Mouse (Mus musculus): Measurements from ENCODE around the gene Pex12. TPM values are rescaled to one million over a fixed set of nuclear protein-coding genes. Genes with fewer than 3 reads are reported as not detected.
"Not testable (repeated sequence)": the region's sequence is repeated elsewhere in the genome, so short reads cannot be mapped to it uniquely, and the experiment has no call there.

The Pex12 gene
- total RNA-seq (2018; cell fraction: chromatin; rRNA removed), result 10 to 100 TPM in 1 of 26 experiments, 1 to 10 TPM in 25; 1.2 to 20.4 (median 3.5) TPM
- total RNA-seq (2018; cell fraction: cytosol; rRNA removed), result 1 to 10 TPM; 2.0 to 8.5 (median 6.6) TPM
- 10 to 100 TPM in 4 of 26 experiments, 1 to 10 TPM in 22; 2.1 to 12.8 (median 4.9) TPM for total RNA-seq (2018; cell fraction: nucleus; rRNA removed)
- 6.9 to 7.9 TPM (median 7.7 TPM) in 3 replicates for polyA plus RNA-seq (2018)

- peaks cover 49% of the 10 kb centered on the region for H3K79me2 ChIP-seq (ENCODE audit: inconsistent target)
- under 1% methylated on average over 51 of the region's 51 CpGs for WGBS (ENCODE audit: missing documents)
Measured at GRCm38 (mm10) chr11:83302526-83303251, at the start of gene Pex12. Pex12 (minus strand) TSS chr11:83302586.

GRCm38 (mm10) chr11:83341716-83342245 is 39.4 kb upstream of the Pex12 start:
- Histone ChIP-seq H3K4me3 (ENCODE audit: inconsistent target) (no peak overlapping the region), H3K79me2 (ENCODE audit: inconsistent target) (no peaks in the 10 kb centered on the region), H3K36me3 (ENCODE audit: inconsistent target) (peaks cover 85% of the 10 kb centered on the region), H3K27ac (no peak overlapping the region)
- WGBS (ENCODE audit: missing documents), result 100% methylated on average over 3 of the region's 3 CpGs

More at GRCm38 (mm10) chr11:83302526-83303251, at the start of gene Pex12:
- peak within 1 kb of the TSS; percentile 80 for H3K27ac ChIP-seq
- no peaks in the 10 kb centered on the region for H3K36me3 ChIP-seq (ENCODE audit: inconsistent target)
- H3K4me3 ChIP-seq (ENCODE audit: inconsistent target), result peak within 1 kb of the TSS; percentile 82

- Histone ChIP-seq H3K4me3 (ENCODE audit: inconsistent target) (no peak overlapping the region), H3K36me3 (ENCODE audit: inconsistent target) (peaks cover 94% of the 10 kb centered on the region), H3K79me2 (ENCODE audit: inconsistent target) (no peaks in the 10 kb centered on the region), H3K27ac (no peak overlapping the region)
- WGBS (ENCODE audit: missing documents), result 78% methylated on average over 2 of the region's 2 CpGs
Measured at GRCm38 (mm10) chr11:83339705-83340104, 37.3 kb upstream of the Pex12 start.

- peaks cover 2% of the 10 kb centered on the region; the same call in 1 of the 2 replicates for H3K79me2 ChIP-seq (ENCODE audit: inconsistent target)
- no peak overlapping the region for H3K27ac ChIP-seq
- no peak overlapping the region for H3K4me3 ChIP-seq (ENCODE audit: inconsistent target)
- WGBS (ENCODE audit: missing documents), result 93% methylated on average over 7 of the region's 7 CpGs
- H3K36me3 ChIP-seq (ENCODE audit: inconsistent target), result peaks cover 88% of the 10 kb centered on the region
Measured at GRCm38 (mm10) chr11:83335826-83336225, 33.4 kb upstream of the Pex12 start.

- H3K4me3 ChIP-seq (ENCODE audit: inconsistent target), result no peak overlapping the region
- H3K36me3 ChIP-seq (ENCODE audit: inconsistent target), result peaks cover 78% of the 10 kb centered on the region
- 72% methylated on average over 3 of the region's 3 CpGs for WGBS (ENCODE audit: missing documents)
Measured at GRCm38 (mm10) chr11:83327427-83327826, 25.0 kb upstream of the Pex12 start.

GRCm38 (mm10) chr11:83326692-83327091 is 24.3 kb upstream of the Pex12 start:
- H3K4me3 ChIP-seq (ENCODE audit: inconsistent target); H3K79me2 ChIP-seq (ENCODE audit: inconsistent target); H3K27ac ChIP-seq: not testable (repeated sequence)
- 88% methylated on average over 2 of the region's 3 CpGs for WGBS (ENCODE audit: missing documents)
- peaks cover 83% of the 10 kb centered on the region for H3K36me3 ChIP-seq (ENCODE audit: inconsistent target)

More at GRCm38 (mm10) chr11:83327427-83327826, 25.0 kb upstream of the Pex12 start:
- Histone ChIP-seq H3K27ac (no peak overlapping the region), H3K79me2 (ENCODE audit: inconsistent target) (peaks cover 9% of the 10 kb centered on the region; the same call in 1 of the 2 replicates)

- H3K27ac ChIP-seq, result no peak overlapping the region
- WGBS (ENCODE audit: missing documents), result 87% methylated on average over 4 of the region's 4 CpGs
- peaks cover 39% of the 10 kb centered on the region for H3K79me2 ChIP-seq (ENCODE audit: inconsistent target)
- H3K4me3 ChIP-seq (ENCODE audit: inconsistent target), result no peak overlapping the region
- H3K36me3 ChIP-seq (ENCODE audit: inconsistent target), result peaks cover 31% of the 10 kb centered on the region
Measured at GRCm38 (mm10) chr11:83319048-83319447, 16.7 kb upstream of the Pex12 start.

GRCm38 (mm10) chr11:83312471-83312870 is 10.1 kb upstream of the Pex12 start:
- Histone ChIP-seq H3K79me2 (ENCODE audit: inconsistent target) (peaks cover 99% of the 10 kb centered on the region), H3K36me3 (ENCODE audit: inconsistent target) (0 out of 2 replicates have a peak, but pooled peaks cover 12% of the 10 kb centered on the region), H3K4me3 (ENCODE audit: inconsistent target) (no peak overlapping the region), H3K27ac (no peak overlapping the region)
- 83% methylated on average over 5 of the region's 5 CpGs for WGBS (ENCODE audit: missing documents)

- 88% methylated on average over 3 of the region's 4 CpGs for WGBS (ENCODE audit: missing documents)
- Histone ChIP-seq H3K27ac (no peak overlapping the region), H3K36me3 (ENCODE audit: inconsistent target) (0 out of 2 replicates have a peak, but pooled peaks cover 7% of the 10 kb centered on the region), H3K4me3 (ENCODE audit: inconsistent target) (no peak overlapping the region), H3K79me2 (ENCODE audit: inconsistent target) (peaks cover 90% of the 10 kb centered on the region)
Measured at GRCm38 (mm10) chr11:83306700-83307253, 4.4 kb upstream of the Pex12 start.

- Histone ChIP-seq H3K36me3 (ENCODE audit: inconsistent target) (no peaks in the 10 kb centered on the region), H3K27ac (no peak overlapping the region), H3K79me2 (ENCODE audit: inconsistent target) (peaks cover 67% of the 10 kb centered on the region), H3K4me3 (ENCODE audit: inconsistent target) (no peak overlapping the region)
- WGBS (ENCODE audit: missing documents), result 92% methylated on average over 2 of the region's 2 CpGs
Measured at GRCm38 (mm10) chr11:83304485-83304884, 2.1 kb upstream of the Pex12 start.

GRCm38 (mm10) chr11:83303751-83304150 is 1.4 kb upstream of the Pex12 start:
- Histone ChIP-seq H3K4me3 (ENCODE audit: inconsistent target) (peak overlapping the region; percentile 82), H3K27ac (no peak overlapping the region; the same call in 1 of the 2 replicates), H3K79me2 (ENCODE audit: inconsistent target) (peaks cover 60% of the 10 kb centered on the region), H3K36me3 (ENCODE audit: inconsistent target) (no peaks in the 10 kb centered on the region)
- whole genome bisulfite sequencing (ENCODE audit: missing documents), result 80% methylated on average over 5 of the region's 5 CpGs

- Histone ChIP-seq H3K36me3 (ENCODE audit: inconsistent target) (no peaks in the 10 kb centered on the region), H3K79me2 (ENCODE audit: inconsistent target) (peaks cover 44% of the 10 kb centered on the region), H3K4me3 (ENCODE audit: inconsistent target) (peak overlapping the region; percentile 82), H3K27ac (peak overlapping the region; percentile 80)
- WGBS (ENCODE audit: missing documents), result 6% methylated on average over 10 of the region's 10 CpGs
Measured at GRCm38 (mm10) chr11:83302124-83302523, 262 bp downstream of the Pex12 start.

GRCm38 (mm10) chr11:83301431-83301831 is 955 bp downstream of the Pex12 start:
- Histone ChIP-seq H3K36me3 (ENCODE audit: inconsistent target) (0 out of 2 replicates have a peak, but pooled peaks cover under 1% of the 10 kb centered on the region), H3K79me2 (ENCODE audit: inconsistent target) (peaks cover 37% of the 10 kb centered on the region), H3K4me3 (ENCODE audit: inconsistent target) (no peak overlapping the region), H3K27ac (no peak overlapping the region)
- WGBS (ENCODE audit: missing documents), result 71% methylated on average over 2 of the region's 2 CpGs

- Histone ChIP-seq H3K4me3 (ENCODE audit: inconsistent target) (peak overlapping the region; percentile 71), H3K27ac (no peak overlapping the region), H3K79me2 (ENCODE audit: inconsistent target) (peaks cover 20% of the 10 kb centered on the region), H3K36me3 (ENCODE audit: inconsistent target) (peaks cover 10% of the 10 kb centered on the region; the same call in 1 of the 2 replicates)
- 93% methylated on average over 9 of the region's 9 CpGs for whole genome bisulfite sequencing (ENCODE audit: missing documents)
Measured at GRCm38 (mm10) chr11:83299724-83300123, 2.7 kb downstream of the Pex12 start.

Data from macrophage (primary cell).